Comparison of ENCODE assay signal across 8 mouse cellular contexts in genomic region chr1:74084065-74084705, GRCm38 (mm10). TPM values are rescaled to one million over a fixed set of nuclear protein-coding genes. Genes with fewer than 3 reads are reported as not detected.
A peak's percentile ranks its signal among the peaks of the same experiment; 100 is the strongest.
DNase-seq lines count a peak whose midpoint lies in the region; ATAC-seq lines count a peak whose summit lies in the region.

No protein-coding gene starts in this region.

- WGBS in kidney, embryonic 15.5 days, result 51% methylated on average over 6 of the region's 6 CpGs
- 62% methylated on average over 6 of the region's 6 CpGs for WGBS in embryonic facial prominence, embryonic 13.5 days
- WGBS in heart, embryonic 14.5 days, result 64% methylated on average over 6 of the region's 6 CpGs

- no peak for DNase-seq in kidney, adult 11 months
- peak; percentile 69 for DNase-seq in lung, postnatal 10 days
- no peak for DNase-seq in thymus, postnatal 10 days (ENCODE audit: low spot score in 2 of 2)
- DNase-seq in left cerebral cortex, postnatal 36 days (ENCODE audit: low spot score in 2 of 2), result no peak
- DNase-seq in c-Kit-positive CD71-positive TER-119-positive erythroid progenitor cells, embryonic 14.5 days (ENCODE audit: low spot score), result no peak

- H3K4me2 ChIP-seq in kidney, embryonic 15.5 days, result no peak overlapping the region
- H3K4me2 ChIP-seq in embryonic facial prominence, embryonic 13.5 days, result no peak overlapping the region; the same call in 1 of the 2 replicates
- no peak overlapping the region for H3K4me2 ChIP-seq in heart, embryonic 14.5 days (ENCODE audit: low read length)

- no peaks in the 10 kb centered on the region for H3K9me3 ChIP-seq in kidney, embryonic 15.5 days (replicated peaks)
- H3K9me3 ChIP-seq in embryonic facial prominence, embryonic 13.5 days, result no peaks in the 10 kb centered on the region
- no peaks in the 10 kb centered on the region for H3K9me3 ChIP-seq in heart, embryonic 14.5 days (ENCODE audit: control insufficient read depth, low read length)

- H3K27ac ChIP-seq in kidney, embryonic 15.5 days, result peak overlapping the region; percentile 74
- H3K27ac ChIP-seq in embryonic facial prominence, embryonic 13.5 days, result peak overlapping the region; percentile 66
- peak overlapping the region; percentile 18 to 67; a peak in 3 of 4 replicates for H3K27ac ChIP-seq in heart, embryonic 14.5 days (replicated peaks in 1 of 2; ENCODE audit: control insufficient read depth in 1 of 2, insufficient read depth in 1 of 2, low read depth in 2 of 2, low read length in 2 of 2)

- no peaks in the 10 kb centered on the region for H3K36me3 ChIP-seq in kidney, embryonic 15.5 days
- no peaks in the 10 kb centered on the region for H3K36me3 ChIP-seq in embryonic facial prominence, embryonic 13.5 days
- no peaks in the 10 kb centered on the region for H3K36me3 ChIP-seq in heart, embryonic 14.5 days (ENCODE audit: control insufficient read depth, insufficient read depth, low read length)

- H3K9ac ChIP-seq in kidney, embryonic 15.5 days, result no peak overlapping the region
- 0 out of 2 replicates have a peak overlapping the region, but pooled peaks have one; percentile 46 for H3K9ac ChIP-seq in embryonic facial prominence, embryonic 13.5 days
- H3K9ac ChIP-seq in heart, embryonic 14.5 days (ENCODE audit: low read length), result no peak overlapping the region

- no peaks in the 10 kb centered on the region for H3K27me3 ChIP-seq in kidney, embryonic 15.5 days
- no peaks in the 10 kb centered on the region for H3K27me3 ChIP-seq in embryonic facial prominence, embryonic 13.5 days
- H3K27me3 ChIP-seq in heart, embryonic 14.5 days (ENCODE audit: control insufficient read depth, insufficient read depth, low read length), result no peaks in the 10 kb centered on the region

- H3K4me3 ChIP-seq in kidney, embryonic 15.5 days (replicated peaks), result no peak overlapping the region
- H3K4me3 ChIP-seq in embryonic facial prominence, embryonic 13.5 days, result no peak overlapping the region
- no peak overlapping the region for H3K4me3 ChIP-seq in heart, embryonic 14.5 days (ENCODE audit: control insufficient read depth in 1 of 2, insufficient read depth in 1 of 2, low read depth in 1 of 2, low read length in 2 of 2)

- ATAC-seq in kidney, embryonic 15.5 days (replicated peaks; ENCODE audit: low FRiP score), result 0 out of 2 replicates have a peak, but pooled peaks have one; percentile 10
- no peak for ATAC-seq in embryonic facial prominence, embryonic 13.5 days (ENCODE audit: insufficient number of reproducible peaks, insufficient read depth, low FRiP score, low TSS enrichment, low read depth)
- ATAC-seq in heart, embryonic 14.5 days (ENCODE audit: insufficient number of reproducible peaks, insufficient read depth, low FRiP score, low read depth), result no peak

- peaks cover 51% of the 10 kb centered on the region for H3K4me1 ChIP-seq in kidney, embryonic 15.5 days
- peaks cover 66% of the 10 kb centered on the region for H3K4me1 ChIP-seq in embryonic facial prominence, embryonic 13.5 days
- peaks cover 33 to 42% of the 10 kb centered on the region in 2 experiments for H3K4me1 ChIP-seq in heart, embryonic 14.5 days (ENCODE audit: control insufficient read depth in 2 of 2, insufficient read depth in 2 of 2, low read length in 2 of 2)

- intact Hi-C loops in left cerebral cortex, postnatal 36 days (cut with DNase I), result loop anchor here (5.0 kb wide), 1 partner anchor 38 kb away; the partner anchor contains the start of gene Tns1

RNA-seq across cellular contexts. Expression of gene Tns1, which starts 40.1 kb away (rescaled TPM):
- 62.7 and 70.9 TPM in 2 replicates for polyA plus RNA-seq in kidney, embryonic 15.5 days (2015; fragmentation: Nextera tagmentation; extraction: Ambion mirVana)
- 38.5 and 39.3 TPM in 2 replicates for polyA plus RNA-seq in embryonic facial prominence, embryonic 13.5 days (2015; fragmentation: Nextera tagmentation; extraction: Ambion mirVana)
- polyA plus RNA-seq in heart, embryonic 14.5 days (2014; fragmentation: Nextera tagmentation; extraction: Ambion mirVana), result 125 and 142 TPM in 2 replicates
- total RNA-seq in left cerebral cortex, postnatal 36 days (2021), result 10 to 100 TPM; 36.1 to 50.9 TPM

RNA-seq across cellular contexts. Expression of gene Rufy4, which starts 41.2 kb away (rescaled TPM):
- 0.17 and 0.40 TPM in 2 replicates for polyA plus RNA-seq in kidney, embryonic 15.5 days (2015; fragmentation: Nextera tagmentation; extraction: Ambion mirVana)
- 0.22 and 0.23 TPM in 2 replicates for polyA plus RNA-seq in embryonic facial prominence, embryonic 13.5 days (2015; fragmentation: Nextera tagmentation; extraction: Ambion mirVana)
- polyA plus RNA-seq in heart, embryonic 14.5 days (2014; fragmentation: Nextera tagmentation; extraction: Ambion mirVana), result 0.22 and 0.39 TPM in 2 replicates
- not detected for total RNA-seq in left cerebral cortex, postnatal 36 days (2021)
